Mouse (Mus musculus) lung, postnatal 0 days (tissue): Measurements from ENCODE around the gene Tsc22d4.

ENCODE experiments used
- CTCF ChIP-seq: IDR thresholded peaks from 2 replicates; pipeline ENCODE4 v1.5.1; 2016; ENCODE audit warnings: antibody characterized with exemption, mild to moderate bottlenecking
- EP300 ChIP-seq: IDR thresholded peaks from 2 replicates; pipeline ENCODE4 v1.6.1; 2016; ENCODE audit warnings: antibody characterized with exemption, mild to moderate bottlenecking, control low read depth

DNA sequence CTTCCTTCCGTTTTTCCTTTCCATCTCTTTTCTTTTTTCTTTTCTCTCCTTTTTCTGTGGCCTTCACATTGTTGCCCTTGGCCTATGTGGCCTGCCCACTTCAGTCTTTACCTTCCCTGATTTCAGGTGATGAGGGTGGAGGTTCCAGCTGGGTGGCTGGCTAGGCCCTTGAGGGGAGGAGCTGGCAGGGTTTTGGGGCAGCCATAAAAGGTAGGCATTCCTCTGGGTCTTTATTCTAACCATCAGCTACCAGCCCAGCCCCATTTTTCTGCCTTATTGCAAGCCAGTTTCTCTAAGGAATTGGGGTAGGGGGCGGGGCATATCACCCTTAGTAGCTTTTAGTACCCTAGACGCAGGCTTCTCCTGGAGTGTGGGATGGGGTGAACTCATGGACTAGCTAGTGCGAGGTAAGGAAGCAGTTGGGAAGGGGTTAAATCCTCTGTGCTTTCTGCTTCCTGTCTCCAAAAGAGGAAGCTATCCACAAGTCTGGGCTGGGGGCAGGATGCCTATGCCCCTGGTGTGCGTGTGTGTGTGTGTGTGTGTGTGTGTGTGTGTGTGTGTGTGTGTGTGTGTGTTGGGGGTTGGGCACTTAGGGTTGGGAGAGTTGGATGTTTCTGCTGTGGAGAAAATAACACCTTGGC is 2.7 kb downstream of the Tsc22d4 start:
- TF ChIP-seq CTCF (no peak; the same call in 1 of the 2 replicates), EP300 (no peak; the same call in 1 of the 2 replicates)
